Mouse (Mus musculus) midbrain, embryonic 12.5 days (tissue): ENCODE results near the gene Cd2. TPM values are rescaled to one million over a fixed set of nuclear protein-coding genes. Genes with fewer than 3 reads are reported as not detected.

Experiments used
- ATAC-seq: fragments of 200-750 bp; cut with Nextera tagmentation; 2 replicates; pipeline ENCODE4 v1.8.0; 2017; ENCODE audit warnings: low read depth, moderate TSS enrichment, moderate library complexity; ENCODE audit not compliant: low FRiP score
- H3K27ac ChIP-seq: fragments of 300-500 bp; sonication (generic); replicated peaks from 2 replicates; pipeline ENCODE4 v1.5.1; 2016; ENCODE audit warnings: mild to moderate bottlenecking
- H3K27me3 ChIP-seq: fragments of 300-500 bp; sonication (generic); 2 replicates; pipeline ENCODE4 v1.6.1; 2016; ENCODE audit warnings: mild to moderate bottlenecking
- H3K36me3 ChIP-seq: fragments of 300-500 bp; sonication (generic); 2 replicates; pipeline ENCODE4 v1.6.1; 2016
- H3K4me1 ChIP-seq: fragments of 300-500 bp; sonication (generic); 2 replicates; pipeline ENCODE4 v1.6.1; 2016
- H3K4me2 ChIP-seq: fragments of 300-500 bp; sonication (generic); replicated peaks from 2 replicates; pipeline ENCODE4 v1.6.1; 2016; ENCODE audit warnings: mild to moderate bottlenecking, moderate library complexity
- H3K4me3 ChIP-seq: fragments of 300-500 bp; sonication (generic); 2 replicates; pipeline ENCODE4 v1.5.1; 2016; ENCODE audit warnings: mild to moderate bottlenecking
- H3K9ac ChIP-seq: fragments of 300-500 bp; sonication (generic); replicated peaks from 2 replicates; pipeline ENCODE4 v1.6.1; 2016; ENCODE audit warnings: mild to moderate bottlenecking, moderate library complexity
- H3K9me3 ChIP-seq: fragments of 300-500 bp; sonication (generic); 2 replicates; pipeline ENCODE4 v1.6.1; 2016; ENCODE audit warnings: mild to moderate bottlenecking
- WGBS: fragments of 180-500 bp; shearing (Covaris S2); methylation state at CpG from one replicate; pipeline ENCODE4 v1.1.7; 2016; 5-methylcytosine and 5-hydroxymethylcytosine counted together
- polyA plus RNA-seq: library from polyadenylated mRNA; unstranded; fragments of >200 nt; fragmentation: Nextera tagmentation; extraction: Ambion mirVana; gene quantifications from 2 replicates; pipeline ENCODE4 v1.2.1, GENCODE M21; 2016

Gene Cd2
- polyA plus RNA-seq, 1 experiment from 2014 or later = not detected

- Histone ChIP-seq H3K4me1 (peaks cover 10% of the 10 kb centered on the region), H3K36me3 (no peaks in the 10 kb centered on the region), H3K4me3 (no peak overlapping the region), H3K4me2 (no peak overlapping the region), H3K27ac (no peak overlapping the region), H3K9me3 (no peaks in the 10 kb centered on the region), H3K27me3 (peaks cover 5% of the 10 kb centered on the region; the same call in 1 of the 2 replicates), H3K9ac (no peak overlapping the region)
- no peak for ATAC-seq
- 66% methylated on average over 2 of the region's 2 CpGs for WGBS
These were observed 17.3 kb upstream of the Cd2 start for GRCm38 (mm10) chr3:101305046-101305445.

GRCm38 (mm10) chr3:101304156-101304555, 16.4 kb upstream of the Cd2 start:
- Histone ChIP-seq H3K36me3 (no peaks in the 10 kb centered on the region), H3K4me2 (no peak overlapping the region), H3K9me3 (no peaks in the 10 kb centered on the region), H3K27ac (no peak overlapping the region), H3K4me1 (peaks cover 12% of the 10 kb centered on the region), H3K4me3 (no peak overlapping the region), H3K27me3 (peaks cover 5% of the 10 kb centered on the region; the same call in 1 of the 2 replicates), H3K9ac (no peak overlapping the region)
- no peak for ATAC-seq
- WGBS = 23% methylated on average over 8 of the region's 8 CpGs

DNA sequence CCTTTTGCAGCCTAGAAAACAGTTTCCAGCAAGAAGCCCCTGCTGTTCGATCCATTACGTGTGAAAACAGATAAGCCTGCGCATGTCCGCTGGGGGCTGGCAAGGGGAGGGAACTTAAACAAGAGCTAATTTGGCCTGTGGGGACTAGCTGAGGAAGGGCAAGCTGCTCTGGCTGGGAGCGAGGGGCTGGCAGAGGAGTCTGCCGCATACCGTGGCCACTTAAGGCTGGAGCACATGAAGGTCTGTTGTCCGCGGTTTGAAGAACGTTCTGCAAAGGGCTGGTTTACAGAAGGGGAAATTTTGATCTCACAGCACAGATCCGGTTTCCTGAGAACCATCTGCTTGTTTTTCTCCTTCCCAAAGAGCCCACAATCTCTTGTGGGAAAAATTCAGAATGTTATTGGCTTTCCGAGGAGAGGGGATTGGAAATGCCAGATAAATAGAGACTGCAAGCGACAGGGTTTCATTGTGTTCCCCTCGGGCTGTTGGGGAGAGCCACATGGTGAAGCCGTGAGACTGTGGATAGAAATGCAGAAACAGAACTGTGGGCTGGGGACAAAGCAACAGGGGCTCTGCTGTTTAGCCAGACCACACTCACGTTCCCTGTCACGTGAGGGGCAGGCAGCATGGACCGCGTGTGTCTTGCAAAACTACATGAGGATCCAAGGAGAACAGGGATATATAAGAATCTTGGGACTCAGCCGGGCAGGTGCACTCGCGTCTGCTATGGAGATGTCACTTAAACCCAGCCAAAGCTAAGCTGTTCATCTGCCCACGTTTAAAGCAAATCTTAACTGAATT, 12.7 kb upstream of the Cd2 start:
- H3K27ac ChIP-seq = peak overlapping the region; percentile 47
- WGBS = 28% methylated on average over 23 of the region's 23 CpGs
- H3K9ac ChIP-seq = no peak overlapping the region
- peaks cover 12% of the 10 kb centered on the region for H3K4me1 ChIP-seq
- H3K27me3 ChIP-seq = peaks cover 13% of the 10 kb centered on the region; the same call in 1 of the 2 replicates
- H3K4me3 ChIP-seq = no peak overlapping the region
- H3K4me2 ChIP-seq = peak overlapping the region; percentile 37
- H3K36me3 ChIP-seq = no peaks in the 10 kb centered on the region
- no peaks in the 10 kb centered on the region for H3K9me3 ChIP-seq
- ATAC-seq = peak; percentile 64; the same call in 1 of the 2 replicates

GRCm38 (mm10) chr3:101299591-101299990, 11.9 kb upstream of the Cd2 start:
- no peak overlapping the region for H3K27ac ChIP-seq
- no peaks in the 10 kb centered on the region for H3K36me3 ChIP-seq
- no peak overlapping the region for H3K9ac ChIP-seq
- 0 out of 2 replicates have a peak, but pooled peaks cover 16% of the 10 kb centered on the region for H3K27me3 ChIP-seq
- peaks cover 12% of the 10 kb centered on the region for H3K4me1 ChIP-seq
- WGBS = 75% methylated on average over 6 of the region's 6 CpGs
- no peak overlapping the region for H3K4me3 ChIP-seq
- no peak for ATAC-seq
- no peaks in the 10 kb centered on the region for H3K9me3 ChIP-seq
- H3K4me2 ChIP-seq = no peak overlapping the region

DNA sequence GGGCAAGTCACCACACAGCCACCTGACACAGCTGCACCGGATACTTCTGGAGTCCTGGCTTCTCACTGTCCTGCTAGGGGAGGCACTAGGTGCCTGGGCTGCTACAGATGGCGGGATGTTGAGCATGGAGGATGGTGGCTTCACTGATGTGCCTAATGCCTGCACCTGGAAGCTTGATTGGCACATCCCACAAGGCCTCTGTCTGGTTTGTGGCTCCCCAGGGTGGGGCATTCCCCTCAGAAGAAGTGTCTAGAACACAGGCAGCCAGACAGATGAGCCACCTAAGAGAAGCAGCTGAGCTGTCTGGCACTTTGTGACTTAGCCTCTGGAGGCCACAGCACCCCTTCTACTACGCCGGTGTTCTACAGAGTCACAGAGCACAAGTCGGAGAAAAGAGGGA, 9.5 kb upstream of the Cd2 start:
- Histone ChIP-seq H3K4me2 (no peak overlapping the region), H3K4me3 (no peak overlapping the region), H3K36me3 (no peaks in the 10 kb centered on the region), H3K9me3 (no peaks in the 10 kb centered on the region), H3K27ac (no peak overlapping the region), H3K4me1 (peaks cover 12% of the 10 kb centered on the region), H3K9ac (no peak overlapping the region), H3K27me3 (0 out of 2 replicates have a peak, but pooled peaks cover 19% of the 10 kb centered on the region)
- ATAC-seq = no peak
- WGBS = 92% methylated on average over 5 of the region's 5 CpGs

- 70% methylated on average over 15 of the region's 15 CpGs for WGBS
- ATAC-seq = no peak
- H3K9me3 ChIP-seq = no peaks in the 10 kb centered on the region
- no peak overlapping the region for H3K9ac ChIP-seq
- H3K4me2 ChIP-seq = no peak overlapping the region
- H3K4me3 ChIP-seq = no peak overlapping the region
- H3K27me3 ChIP-seq = 0 out of 2 replicates have a peak, but pooled peaks cover 19% of the 10 kb centered on the region
- H3K27ac ChIP-seq = no peak overlapping the region
- H3K4me1 ChIP-seq = peaks cover 12% of the 10 kb centered on the region
- no peaks in the 10 kb centered on the region for H3K36me3 ChIP-seq
These were observed 8.4 kb upstream of the Cd2 start for GRCm38 (mm10) chr3:101295931-101296820.

DNA sequence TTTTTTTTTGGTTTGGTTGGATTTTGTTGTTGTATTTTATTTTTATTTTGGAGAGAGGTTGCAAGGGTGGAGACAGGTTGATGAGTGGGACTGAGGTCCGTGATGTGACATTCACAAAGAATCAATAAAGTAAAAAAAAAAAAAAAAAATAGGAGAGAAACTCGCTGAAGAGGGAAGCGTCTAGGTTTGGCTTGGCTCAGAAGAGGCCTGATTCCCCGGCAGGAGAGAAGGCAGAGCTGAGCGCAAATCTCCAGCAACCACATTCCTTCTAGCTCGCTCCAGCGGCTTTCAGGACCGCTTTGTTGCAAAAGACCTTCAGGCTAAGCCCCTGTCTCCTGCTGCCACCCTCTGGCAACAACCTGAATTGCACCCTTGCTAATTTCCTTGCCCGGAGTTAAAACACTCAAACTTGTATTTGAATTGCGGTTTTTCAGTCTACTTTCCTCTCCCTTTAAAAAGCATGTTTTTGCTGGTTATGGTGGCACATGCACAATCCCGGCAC, 7.7 kb upstream of the Cd2 start:
- WGBS = 5% methylated on average over 11 of the region's 11 CpGs
- Histone ChIP-seq H3K27ac (no peak overlapping the region), H3K4me1 (peaks cover 6% of the 10 kb centered on the region), H3K4me3 (no peak overlapping the region), H3K36me3 (no peaks in the 10 kb centered on the region), H3K27me3 (0 out of 2 replicates have a peak, but pooled peaks cover 19% of the 10 kb centered on the region), H3K9ac (no peak overlapping the region), H3K9me3 (no peaks in the 10 kb centered on the region), H3K4me2 (no peak overlapping the region)
- ATAC-seq = peak; percentile 76

DNA sequence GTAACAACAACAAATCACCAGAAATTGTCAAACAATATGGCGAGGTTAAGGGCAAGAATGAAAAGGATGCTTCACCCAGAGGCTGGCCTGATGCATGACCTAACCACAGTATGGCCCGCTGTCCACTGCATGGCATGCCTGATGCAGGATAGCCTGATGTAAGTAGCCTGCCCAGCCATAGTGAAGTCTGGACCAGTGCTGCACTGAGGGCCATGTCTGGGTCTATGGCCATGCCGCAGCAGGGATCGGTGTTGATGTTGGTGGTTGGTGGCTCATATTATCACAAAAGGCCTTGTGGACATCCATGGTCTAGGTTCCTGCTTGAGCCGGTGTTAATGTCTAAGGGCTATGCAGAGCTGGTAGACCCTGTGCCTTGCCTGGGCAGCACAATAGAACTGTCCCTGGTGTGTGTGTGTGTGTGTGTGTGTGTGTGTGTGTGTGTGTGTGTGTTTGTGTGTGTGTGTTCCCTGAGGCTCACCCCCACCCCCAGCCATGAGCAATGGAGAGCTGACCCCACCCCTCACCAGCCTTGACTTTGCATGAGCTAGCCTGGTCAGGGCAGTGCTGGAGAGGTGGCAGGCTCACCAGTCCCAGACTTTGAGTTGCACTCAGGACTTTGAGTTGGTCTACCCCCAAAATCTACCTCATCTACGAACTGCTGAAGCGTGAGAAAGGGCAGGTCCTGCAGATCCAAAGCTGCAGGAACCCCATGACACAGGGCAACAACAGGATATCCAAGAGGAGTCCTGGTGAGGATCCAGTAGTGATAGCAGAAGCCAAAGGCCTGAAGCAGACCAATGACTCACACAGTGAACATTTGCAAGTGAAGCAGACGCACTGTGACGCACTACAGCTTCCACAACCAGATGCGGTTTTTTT, 7.0 kb upstream of the Cd2 start:
- Histone ChIP-seq H3K4me3 (no peak overlapping the region), H3K27me3 (0 out of 2 replicates have a peak, but pooled peaks cover 19% of the 10 kb centered on the region), H3K9ac (no peak overlapping the region), H3K27ac (no peak overlapping the region), H3K4me2 (no peak overlapping the region), H3K9me3 (no peaks in the 10 kb centered on the region), H3K36me3 (no peaks in the 10 kb centered on the region), H3K4me1 (no peaks in the 10 kb centered on the region)
- WGBS = 69% methylated on average over 10 of the region's 10 CpGs
- peak; percentile 39; the same call in 1 of the 2 replicates for ATAC-seq

DNA sequence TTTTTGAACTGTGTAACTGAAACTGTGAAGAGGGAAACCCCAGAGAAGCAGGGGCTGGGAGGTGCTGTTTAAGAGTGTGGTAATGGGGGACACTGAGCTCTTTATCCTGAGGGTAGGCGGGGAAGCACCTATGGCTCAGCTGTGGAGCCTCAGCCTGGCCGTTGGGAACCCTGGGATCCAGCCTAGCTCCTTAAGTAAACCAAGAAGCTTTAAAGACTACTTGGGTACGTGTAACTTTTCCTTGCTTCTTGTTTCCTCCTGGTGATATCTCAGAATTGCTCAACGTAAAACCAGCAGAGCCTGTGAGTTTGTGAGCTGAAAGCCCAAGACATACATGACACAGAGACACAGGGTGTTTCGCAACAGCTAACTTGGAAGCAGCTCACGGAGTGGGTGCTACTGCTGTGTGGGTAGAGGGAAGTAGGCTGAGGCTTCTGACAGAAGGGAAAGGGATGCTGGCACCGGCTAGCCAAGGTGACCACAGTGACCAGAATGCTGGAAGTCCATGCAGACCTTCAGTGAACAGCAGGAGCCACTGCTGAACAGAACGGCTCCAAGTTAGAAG, 5.9 kb upstream of the Cd2 start:
- Histone ChIP-seq H3K36me3 (no peaks in the 10 kb centered on the region), H3K9me3 (no peaks in the 10 kb centered on the region), H3K4me3 (no peak overlapping the region), H3K27ac (no peak overlapping the region), H3K9ac (no peak overlapping the region), H3K27me3 (0 out of 2 replicates have a peak, but pooled peaks cover 19% of the 10 kb centered on the region), H3K4me2 (no peak overlapping the region), H3K4me1 (0 out of 2 replicates have a peak, but pooled peaks cover 3% of the 10 kb centered on the region)
- 84% methylated on average over 8 of the region's 8 CpGs for WGBS
- no peak for ATAC-seq

DNA sequence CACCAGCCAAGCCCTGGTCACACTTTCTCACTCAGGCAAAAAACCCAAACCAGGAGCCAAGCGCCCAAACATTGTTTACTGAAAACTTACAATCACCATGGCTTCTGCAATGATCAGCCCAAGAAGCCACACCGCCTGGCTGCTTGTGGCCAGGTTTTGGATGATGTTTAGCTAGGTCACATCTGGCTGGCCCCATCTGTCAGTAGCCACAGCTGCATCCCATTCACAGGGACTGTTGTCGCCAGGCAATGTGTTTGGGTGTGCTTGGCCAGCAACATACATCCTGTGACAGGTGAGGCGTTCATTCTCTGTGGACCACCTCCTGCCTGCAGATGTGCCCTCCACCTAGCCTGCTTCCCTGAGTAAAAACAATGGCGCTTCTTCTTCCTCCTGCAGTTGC, 4.9 kb upstream of the Cd2 start:
- Histone ChIP-seq H3K4me1 (0 out of 2 replicates have a peak, but pooled peaks cover 3% of the 10 kb centered on the region), H3K27me3 (0 out of 2 replicates have a peak, but pooled peaks cover 18% of the 10 kb centered on the region), H3K9ac (no peak overlapping the region), H3K9me3 (no peaks in the 10 kb centered on the region), H3K4me2 (no peak overlapping the region), H3K36me3 (no peaks in the 10 kb centered on the region), H3K27ac (no peak overlapping the region), H3K4me3 (no peak overlapping the region)
- 82% methylated on average over 5 of the region's 5 CpGs for WGBS
- no peak for ATAC-seq
